18 mouse cellular contexts compared by ENCODE assay signal in the genomic region with DNA sequence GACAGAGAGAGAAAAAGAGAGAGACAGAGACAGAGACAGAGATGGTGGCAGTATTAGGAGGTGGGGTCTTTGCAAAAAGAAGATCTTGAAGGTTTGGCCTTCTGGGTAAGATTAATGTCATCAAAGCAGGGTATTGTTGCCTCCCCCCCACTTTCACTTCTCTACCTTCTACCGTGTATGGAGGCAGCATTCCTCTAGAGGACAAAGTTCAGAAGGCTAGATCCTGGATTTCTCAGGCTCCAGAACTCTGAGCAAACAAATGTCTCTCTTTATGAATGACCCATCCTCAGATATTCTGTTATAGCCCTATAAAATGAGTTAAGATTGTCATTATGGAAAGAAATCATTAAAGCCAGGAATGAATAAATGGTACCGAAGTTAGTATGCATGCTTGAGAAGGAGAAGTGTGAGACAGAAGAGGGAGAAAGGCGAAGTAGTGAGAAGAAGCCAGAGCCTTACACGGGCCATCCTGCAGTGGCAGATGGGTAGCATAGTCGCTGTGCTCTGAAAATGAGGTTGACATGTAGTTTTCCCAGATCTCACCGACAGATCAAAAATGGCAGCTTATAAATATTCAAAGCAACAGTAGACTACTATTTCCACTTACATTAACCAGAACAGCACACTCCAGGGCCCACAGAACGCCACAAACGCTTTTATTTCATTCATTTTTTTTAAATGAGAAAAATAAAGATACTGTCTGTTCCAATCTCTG.
A peak's percentile ranks its signal among the peaks of the same experiment; 100 is the strongest.
DNase-seq lines count a peak whose midpoint lies in the region; ATAC-seq lines count a peak whose summit lies in the region.
"Had no signal": no experiment of that assay in that cellular context is flagged by ENCODE, and none has a peak within 500 bp of the region (broad histone marks: within the 10 kb centered on the region; RNA-seq: fewer than 3 reads in every experiment).

No protein-coding gene starts in this region.

- 86% methylated on average over 8 of the region's 8 CpGs for WGBS in embryonic facial prominence, embryonic 10.5 days

- DNase-seq in frontal cortex, postnatal 10 days (ENCODE audit: low spot score in 2 of 2): no peak
- peak; percentile 62 for DNase-seq in brain, embryonic 18.5 days (ENCODE audit: low read depth, low spot score)
- DNase-seq in embryonic facial prominence, embryonic 10.5 days (ENCODE audit: low spot score): no peak
- DNase-seq in adipocyte (ENCODE audit: low spot score): no peak
- DNase-seq: adrenal gland, adult 8-10 months; adrenal gland, postnatal 36 days; cerebellum, adult 11-12 months; cerebellum, adult 9-10 months; cerebellum, postnatal 25 days; gastrocnemius, postnatal 36 days; heart, adult 11 months; heart, postnatal 10 days; kidney, adult 18-20 months had no signal

- 0 out of 2 replicates have a peak overlapping the region, but pooled peaks have one; percentile 36 for H3K27ac ChIP-seq in embryonic facial prominence, embryonic 10.5 days (replicated peaks)
- H3K27ac ChIP-seq: kidney, embryonic 15.5 days had no signal

- H3K36me3 ChIP-seq in embryonic facial prominence, embryonic 10.5 days (replicated peaks): no peaks in the 10 kb centered on the region
- H3K36me3 ChIP-seq: hindbrain, embryonic 10.5 days; kidney, embryonic 15.5 days had no signal

- ATAC-seq in frontal cortex, adult (ENCODE audit: low TSS enrichment): peak; percentile 59; the same call in 1 of the 2 replicates
- no peak for ATAC-seq in inflammation-experienced regulatory T-cells, adult 6 months

- peaks cover 20% of the 10 kb centered on the region for H3K4me1 ChIP-seq in embryonic facial prominence, embryonic 10.5 days

- no peaks in the 10 kb centered on the region for H3K9me3 ChIP-seq in embryonic facial prominence, embryonic 10.5 days
- H3K9me3 ChIP-seq: heart, embryonic 10.5 days; hindbrain, embryonic 10.5 days; kidney, embryonic 15.5 days had no signal

- H3K27me3 ChIP-seq in embryonic facial prominence, embryonic 10.5 days (replicated peaks; ENCODE audit: low read depth, poor library complexity, severe bottlenecking): 0 out of 2 replicates have a peak, but pooled peaks cover 4% of the 10 kb centered on the region
- H3K27me3 ChIP-seq: kidney, embryonic 15.5 days had no signal

- H3K4me3 ChIP-seq in embryonic facial prominence, embryonic 10.5 days: no peak overlapping the region
- H3K4me3 ChIP-seq: heart, embryonic 10.5 days; hindbrain, embryonic 10.5 days; kidney, embryonic 15.5 days had no signal
